Mouse (Mus musculus) R1 (cell line): ENCODE measurements around the gene Crip3.

ENCODE experiments used
- DNase-seq: peaks from one replicate; pipeline ENCODE4 v3.0.0-alpha.2; 2018; ENCODE audit warnings: low read depth, low spot score

Gene Crip3

DNA sequence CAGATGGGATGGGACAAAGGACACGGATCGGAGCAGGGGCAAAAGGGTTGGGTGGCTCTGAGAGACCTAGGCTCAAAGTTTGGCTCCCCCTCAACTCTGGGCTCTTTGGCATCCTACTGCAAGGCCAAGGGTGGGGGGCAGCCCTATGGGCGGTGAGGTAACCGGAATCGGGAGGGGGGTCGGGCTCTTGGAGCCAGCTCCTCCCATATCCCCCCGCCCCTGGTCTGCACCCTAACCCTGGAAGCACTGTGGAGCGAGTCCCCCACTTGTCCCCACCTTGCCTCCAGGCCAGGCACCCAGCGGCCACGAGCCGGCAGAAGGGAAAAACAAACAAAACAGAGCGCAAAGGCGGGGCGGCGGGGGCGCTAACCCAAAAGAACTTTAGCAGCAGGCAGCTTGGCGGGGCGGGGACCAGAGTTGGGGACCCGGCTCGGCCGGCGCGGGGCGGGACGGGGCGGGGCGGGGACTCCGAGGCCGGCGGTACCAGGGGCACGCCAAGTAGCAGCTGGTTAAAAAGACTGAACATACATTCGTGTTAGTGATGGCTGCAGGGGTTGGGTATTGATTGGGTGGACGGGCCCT lies 26.5 kb downstream of the Crip3 start:
- peak; percentile 47 for DNase-seq

DNA sequence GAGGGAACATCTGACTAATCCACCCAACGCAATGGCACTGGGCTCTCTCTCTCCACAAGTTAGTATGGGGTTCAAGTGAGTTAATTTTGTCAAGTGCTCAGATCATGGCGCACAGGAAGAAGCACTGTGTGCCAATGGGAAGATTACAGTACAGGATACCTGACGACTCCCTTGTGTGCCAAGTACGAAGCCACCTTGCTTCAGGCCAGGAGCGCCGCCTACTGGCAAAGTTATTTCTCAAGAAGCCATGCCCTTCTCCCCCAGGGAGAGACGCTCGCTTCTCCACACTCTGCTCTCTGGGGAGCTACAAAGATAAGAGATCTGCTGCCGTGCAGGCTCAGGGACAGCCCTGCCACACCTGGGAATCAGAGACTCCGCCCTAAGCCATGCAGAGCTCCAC lies 29.1 kb downstream of the Crip3 start:
- peak; percentile 80 for DNase-seq

DNA sequence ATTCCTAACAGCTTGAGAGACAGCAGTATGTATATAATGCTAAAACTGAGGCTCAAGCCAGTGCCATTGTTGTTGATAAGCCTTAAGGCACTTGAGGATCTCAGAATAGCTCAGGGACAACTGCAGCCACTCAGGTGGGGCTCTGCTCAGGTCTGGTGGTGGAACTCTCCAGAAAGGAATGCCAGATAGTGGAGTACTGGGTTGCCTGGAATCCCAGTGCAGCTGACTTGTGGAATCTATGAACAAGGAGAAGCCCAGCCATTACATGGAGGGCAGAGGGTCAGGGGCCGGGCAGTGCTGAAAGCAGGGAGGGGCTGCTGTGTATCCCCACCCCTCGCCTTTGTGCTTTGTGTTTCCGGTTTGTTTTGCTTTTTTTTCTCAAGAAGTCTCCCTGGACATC lies 29.7 kb downstream of the Crip3 start:
- DNase-seq, result no peak

GRCm38 (mm10) chr17:46460673-46461072 lies 31.9 kb downstream of the Crip3 start:
- no peak for DNase-seq

DNA sequence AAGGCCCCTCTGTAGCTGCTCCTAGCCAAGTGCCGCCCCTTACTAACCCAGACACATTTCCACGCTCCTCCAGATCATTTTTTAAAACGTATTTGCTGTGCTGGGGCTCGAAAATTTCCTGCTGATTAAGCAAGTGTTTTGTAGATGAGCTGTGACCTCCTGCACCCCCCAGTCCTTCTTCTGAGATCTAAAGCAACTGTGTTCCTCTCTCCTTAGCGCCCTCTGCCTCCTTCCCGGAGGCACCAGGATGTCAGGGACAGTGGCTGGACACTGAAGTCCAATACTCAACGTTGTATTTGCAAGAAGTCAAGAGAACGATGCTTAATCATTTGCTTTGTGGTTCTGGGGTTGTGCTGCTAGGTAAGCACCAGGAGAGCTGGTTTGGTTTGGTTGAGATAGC lies 32.6 kb downstream of the Crip3 start:
- no peak for DNase-seq

DNA sequence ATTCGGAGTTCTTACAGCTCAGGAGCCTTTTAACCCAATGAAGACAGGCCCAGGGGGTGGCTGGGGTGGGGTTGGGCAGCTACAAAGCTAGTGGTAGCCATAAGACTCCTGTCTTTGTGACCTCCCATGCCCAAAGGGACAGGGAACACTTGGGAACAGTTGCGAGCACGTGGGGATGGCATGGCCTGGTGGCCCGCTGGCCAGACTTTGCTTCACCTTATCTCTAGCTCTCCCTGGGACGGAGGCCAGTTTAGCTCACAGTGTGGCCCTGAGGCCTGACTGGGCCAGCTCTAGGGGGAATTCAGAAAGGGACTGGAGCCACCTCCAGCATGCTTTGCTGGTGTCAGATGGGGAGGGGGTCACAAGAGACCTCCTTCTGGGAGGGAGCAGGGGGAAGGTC lies 33.5 kb downstream of the Crip3 start:
- DNase-seq, result no peak

- DNase-seq, result no peak
Observed at GRCm38 (mm10) chr17:46467830-46468229, 39.1 kb downstream of the Crip3 start.

DNA sequence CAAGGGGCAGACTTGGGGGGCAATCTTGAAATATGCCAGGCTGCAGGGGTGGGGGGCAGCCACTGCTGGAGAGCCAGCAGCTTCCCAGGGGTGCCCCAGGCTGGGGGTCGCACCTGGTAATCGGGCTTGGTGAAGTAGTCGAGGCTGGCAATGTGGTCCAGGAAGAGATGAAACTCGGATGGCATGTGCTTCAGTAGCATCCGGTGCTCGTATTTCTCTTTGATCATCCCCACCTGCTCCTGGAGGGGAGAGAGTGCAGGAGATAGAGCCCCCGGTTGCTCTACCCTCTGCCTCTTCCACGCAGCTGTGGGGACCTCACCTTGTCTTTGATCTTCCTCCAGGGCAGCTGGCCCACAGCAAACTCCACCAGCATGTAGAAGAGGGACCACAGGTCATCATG lies 47.9 kb downstream of the Crip3 start:
- no peak for DNase-seq

DNA sequence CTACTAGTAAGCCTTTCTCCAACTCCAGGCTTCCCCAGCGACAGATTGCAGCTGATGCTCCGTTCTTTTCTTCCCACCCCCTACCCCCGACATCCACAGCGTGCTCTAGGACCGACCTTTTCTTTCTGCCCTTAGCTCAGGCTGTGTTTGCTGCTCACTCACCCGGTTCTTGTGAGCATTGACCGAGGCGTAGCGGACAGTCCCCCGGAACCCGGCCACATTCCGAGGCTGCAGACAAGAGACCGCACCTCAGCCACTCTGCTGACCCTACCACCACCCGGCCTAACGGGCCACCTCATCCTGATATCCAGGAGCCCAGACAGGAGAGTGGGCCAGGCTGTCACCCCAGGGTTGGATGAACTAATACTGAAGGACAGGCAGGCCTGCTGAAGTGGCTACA lies 48.6 kb downstream of the Crip3 start:
- no peak for DNase-seq
